Mouse (Mus musculus) right cerebral cortex, postnatal 10 days (tissue): ENCODE measurements around the gene Sucnr1.

Source experiments
- DNase-seq, 2 experiments: peaks; one replicate each; pipeline ENCODE4 v3.0.0; 2021; ENCODE audit warnings: low spot score in 2 of 2

The Sucnr1 gene

DNA sequence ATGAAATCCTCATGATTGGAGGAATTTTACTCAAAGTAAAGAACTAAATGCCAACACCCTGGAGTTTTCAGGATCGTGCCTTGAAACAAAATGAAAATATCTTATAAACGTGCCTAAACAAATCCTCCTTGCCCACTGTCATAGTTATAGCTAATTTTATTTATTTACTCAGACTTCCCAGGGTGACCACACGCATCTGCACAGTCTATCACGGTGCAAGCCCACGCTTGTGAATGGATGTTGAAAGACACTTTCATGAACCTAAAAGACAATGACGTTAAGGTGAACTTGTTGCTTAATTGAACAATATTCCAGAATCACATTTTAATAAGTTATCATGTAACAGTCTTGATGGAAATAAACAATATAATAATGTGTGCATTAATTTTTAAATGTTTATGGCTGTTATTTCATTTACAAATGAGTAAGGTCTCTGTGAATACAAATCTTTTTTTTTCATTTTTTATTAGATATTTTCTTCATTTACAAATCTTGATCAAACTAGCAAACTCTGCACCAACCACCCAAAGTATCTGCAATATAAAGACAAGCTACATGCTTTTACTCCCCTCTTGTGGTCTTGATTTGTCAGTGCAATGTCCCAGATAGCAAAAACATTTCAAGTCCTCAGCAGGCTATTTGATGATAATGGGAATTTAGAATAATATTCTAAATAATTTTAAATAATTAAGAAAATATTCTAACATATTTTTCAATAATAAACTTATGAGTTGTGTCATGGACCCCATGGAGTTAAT, 30.4 kb downstream of the Sucnr1 start:
- DNase-seq, result peak; percentile 31 to 33

DNA sequence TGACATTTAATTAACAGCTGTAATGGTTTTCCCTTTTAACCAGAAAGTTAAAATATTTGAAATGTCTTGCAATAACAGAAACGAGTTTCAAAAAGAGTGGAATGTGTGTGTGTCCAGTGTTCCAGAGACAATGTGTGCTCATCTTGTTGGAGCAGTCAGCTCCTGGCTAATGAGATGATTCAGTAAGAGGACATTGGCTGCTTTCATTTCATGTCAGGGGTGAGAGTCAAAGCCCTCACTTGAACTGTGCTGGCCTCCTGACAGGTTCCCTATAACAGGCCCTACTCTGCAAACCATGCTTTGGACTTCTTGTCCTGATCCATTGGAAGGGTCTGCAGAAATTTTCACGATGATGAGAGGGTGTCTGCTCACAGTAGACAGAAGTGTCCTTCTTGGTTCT, 32.9 kb downstream of the Sucnr1 start:
- no peak for DNase-seq

DNA sequence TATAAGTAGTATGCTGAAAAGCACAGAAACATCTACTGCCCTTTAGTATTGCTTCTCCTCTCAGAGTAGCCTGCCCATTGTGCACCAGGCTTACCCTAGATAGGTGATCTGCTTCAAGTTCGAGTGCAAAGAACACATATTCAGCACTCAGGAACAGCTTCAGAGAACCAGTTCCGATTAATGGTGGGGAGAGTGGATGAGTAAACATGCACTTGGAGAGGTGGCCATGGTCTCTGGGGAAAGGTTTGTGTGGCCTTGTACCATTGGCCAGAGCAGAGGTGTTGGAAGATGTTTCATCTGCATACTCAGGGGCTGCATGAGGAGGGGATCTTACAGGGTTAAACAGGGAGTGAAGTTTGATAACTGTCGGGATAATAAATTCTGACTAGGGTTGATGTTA, 39.8 kb downstream of the Sucnr1 start:
- DNase-seq, result no peak

DNA sequence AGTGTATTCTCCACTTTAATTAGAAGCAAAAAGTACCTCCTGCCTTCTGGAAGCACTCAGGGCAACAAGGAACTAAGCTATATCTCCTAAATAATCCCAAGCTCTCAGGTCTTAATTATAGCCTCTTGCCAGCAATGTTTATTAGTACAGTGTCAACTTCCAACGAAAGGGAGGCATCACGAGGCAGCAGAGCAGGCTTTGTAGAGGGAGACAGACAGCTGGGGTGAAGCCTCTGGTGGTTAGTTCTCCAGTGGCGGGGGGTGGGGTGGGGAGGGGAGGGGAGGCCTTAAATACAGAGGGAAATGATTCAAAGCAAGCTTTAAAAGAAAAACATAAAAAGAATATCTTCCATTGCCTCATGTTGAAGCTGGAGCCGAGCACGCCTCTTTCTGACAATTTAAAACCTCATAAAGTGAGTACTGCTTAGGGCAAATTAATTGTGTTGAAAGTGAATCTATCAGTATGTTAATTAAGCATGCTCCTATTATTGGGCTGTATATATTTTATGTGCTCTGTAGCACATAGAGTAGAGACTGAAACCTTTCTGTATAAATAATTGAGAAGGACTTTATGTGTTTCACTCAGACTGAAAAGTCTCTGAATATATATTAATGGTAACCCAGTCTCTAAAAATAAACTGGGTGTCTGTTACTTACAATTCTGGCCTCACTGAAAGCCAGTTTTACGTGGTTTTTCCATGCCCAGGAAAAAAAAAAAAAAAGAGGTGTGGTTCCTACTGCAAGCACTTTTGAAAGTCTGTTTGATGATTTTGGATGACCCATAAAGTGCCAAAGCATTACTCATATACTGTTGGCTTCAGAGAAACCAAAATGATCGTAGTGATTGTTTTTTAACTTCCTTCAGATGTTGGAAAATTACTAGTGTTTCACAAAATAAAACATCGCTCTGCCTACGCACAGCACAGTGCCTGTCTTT, 42.5 kb downstream of the Sucnr1 start:
- DNase-seq, result no peak

DNA sequence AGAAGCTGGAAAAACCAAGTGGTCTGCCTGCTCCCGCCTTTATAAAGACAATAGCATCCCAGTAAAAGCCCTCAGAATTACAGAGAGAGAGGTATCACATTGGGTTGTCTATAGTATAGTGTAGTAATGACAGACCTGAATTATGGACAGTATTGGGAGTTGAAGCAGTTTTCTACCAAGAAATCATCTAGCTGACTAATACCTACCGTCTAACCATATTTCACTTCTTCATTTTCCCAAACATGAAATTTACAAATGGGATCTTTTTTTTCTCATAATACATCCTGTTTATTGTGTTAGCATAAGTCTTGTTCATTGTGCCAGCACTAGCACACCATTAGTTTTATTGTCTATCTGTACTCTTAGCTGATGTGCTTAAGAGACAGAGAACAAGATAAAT, 44.9 kb downstream of the Sucnr1 start:
- no peak for DNase-seq

DNA sequence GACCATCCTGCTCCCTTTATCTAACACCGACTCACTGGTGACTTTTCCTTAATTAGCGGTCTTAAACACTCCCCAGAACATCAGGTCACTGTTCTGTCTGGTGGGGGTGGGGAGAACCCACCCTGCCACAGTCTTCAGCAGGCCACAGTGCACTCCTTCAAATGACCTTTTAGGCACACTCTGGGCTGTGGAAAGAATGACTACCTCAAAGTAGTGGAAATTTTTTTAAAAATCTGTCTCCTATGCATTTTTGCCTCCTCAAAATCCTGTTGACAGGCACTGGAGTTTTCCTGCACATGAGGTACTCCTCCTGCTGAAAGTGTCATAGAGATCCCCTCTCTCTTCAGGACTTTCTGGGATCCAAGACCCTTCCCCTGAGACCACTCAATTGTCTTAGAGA, 46.6 kb downstream of the Sucnr1 start:
- no peak for DNase-seq

DNA sequence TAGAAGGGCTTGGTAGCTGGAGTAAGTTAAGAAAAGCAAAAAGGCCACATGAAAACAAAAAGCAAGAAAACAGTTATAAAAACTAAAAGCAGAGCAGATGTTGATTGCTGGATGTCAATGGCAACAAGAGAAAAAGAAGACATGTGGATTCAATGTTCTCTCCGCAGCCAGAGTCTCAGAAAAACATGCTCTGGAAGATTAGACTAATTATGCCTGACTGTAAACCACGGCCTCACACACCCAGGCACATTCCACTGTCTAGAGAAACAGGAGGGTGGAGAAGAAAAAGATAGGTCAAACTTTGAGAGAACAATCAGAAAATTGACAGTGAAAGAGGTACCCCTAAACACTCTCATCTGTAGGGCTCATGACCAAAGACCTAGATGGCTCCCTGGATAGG, 54.1 kb downstream of the Sucnr1 start:
- no peak for DNase-seq
